Mouse (Mus musculus) forelimb bud, embryonic 11.5 days (tissue): ENCODE measurements at regions not wholly inside any gene's neighbourhood (a gene's known extent, or its start where the extent isn't known, plus 50 kb on each side); places are given as distances from the start of the nearest gene placed in this dataset.

Experiments used
- DNase-seq: peaks from one replicate; pipeline ENCODE4 v3.0.0-alpha.2; 2012; ENCODE audit warnings: low read depth, low spot score

DNA sequence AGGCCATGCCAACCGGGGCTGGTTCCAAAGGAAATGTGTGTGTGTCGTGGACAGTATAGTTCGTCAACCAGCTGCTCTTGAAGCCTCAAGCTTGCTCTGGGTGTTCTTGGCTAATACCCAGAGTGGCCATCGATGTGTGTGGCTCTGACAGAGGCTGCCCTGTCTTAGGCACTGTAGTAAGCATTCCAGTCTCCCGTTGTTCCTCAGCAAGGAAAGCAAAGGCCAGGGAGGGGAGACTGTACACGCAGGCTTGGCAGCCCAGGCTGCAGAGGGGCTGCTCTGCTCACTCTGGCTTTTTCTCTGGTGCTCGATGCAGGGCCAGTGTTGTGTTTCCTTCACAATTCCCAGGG is 106.1 kb upstream of the Unc5b start:
- DNase-seq, result no peak

DNA sequence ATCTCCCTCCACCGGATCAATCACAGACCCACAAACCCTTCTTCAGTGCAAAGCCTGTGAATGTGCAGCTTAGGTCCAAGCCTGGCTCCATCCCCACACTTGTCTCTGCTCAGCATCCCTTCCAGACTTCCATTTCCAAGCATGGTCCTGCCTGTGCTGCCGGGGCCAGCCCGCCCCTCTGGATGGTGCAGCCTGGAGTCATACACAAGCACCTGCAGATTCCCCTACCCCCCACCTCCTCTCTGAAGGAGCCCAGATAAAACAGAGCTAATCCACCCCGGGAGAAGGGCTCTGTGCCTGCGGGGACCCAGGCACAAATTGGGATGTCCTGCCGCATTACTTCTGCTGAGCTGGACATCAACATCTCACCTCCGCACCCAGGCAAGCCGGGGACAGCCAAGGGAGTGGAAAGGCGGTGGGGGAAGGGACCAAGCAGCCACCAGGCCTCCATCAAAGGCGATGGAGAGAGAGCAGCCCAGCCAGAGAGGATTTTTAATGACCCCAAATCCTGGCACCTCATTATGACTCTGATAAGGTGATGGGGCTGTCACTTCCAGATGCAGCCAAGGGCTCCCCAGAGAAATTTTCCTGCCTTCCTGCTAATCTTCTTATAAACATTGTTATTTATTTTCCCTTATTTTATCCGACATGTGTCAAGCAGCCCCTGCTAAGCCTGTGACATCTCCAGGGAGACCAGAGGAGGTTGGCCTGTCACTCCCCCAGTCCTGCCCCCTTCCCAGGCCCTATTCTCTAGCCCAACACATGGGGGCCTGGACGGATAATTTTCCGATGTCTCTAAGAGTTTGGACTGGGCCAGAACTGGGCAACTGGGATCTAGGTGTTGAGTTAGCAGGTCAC is 105.5 kb upstream of the Unc5b start:
- no peak for DNase-seq

DNA sequence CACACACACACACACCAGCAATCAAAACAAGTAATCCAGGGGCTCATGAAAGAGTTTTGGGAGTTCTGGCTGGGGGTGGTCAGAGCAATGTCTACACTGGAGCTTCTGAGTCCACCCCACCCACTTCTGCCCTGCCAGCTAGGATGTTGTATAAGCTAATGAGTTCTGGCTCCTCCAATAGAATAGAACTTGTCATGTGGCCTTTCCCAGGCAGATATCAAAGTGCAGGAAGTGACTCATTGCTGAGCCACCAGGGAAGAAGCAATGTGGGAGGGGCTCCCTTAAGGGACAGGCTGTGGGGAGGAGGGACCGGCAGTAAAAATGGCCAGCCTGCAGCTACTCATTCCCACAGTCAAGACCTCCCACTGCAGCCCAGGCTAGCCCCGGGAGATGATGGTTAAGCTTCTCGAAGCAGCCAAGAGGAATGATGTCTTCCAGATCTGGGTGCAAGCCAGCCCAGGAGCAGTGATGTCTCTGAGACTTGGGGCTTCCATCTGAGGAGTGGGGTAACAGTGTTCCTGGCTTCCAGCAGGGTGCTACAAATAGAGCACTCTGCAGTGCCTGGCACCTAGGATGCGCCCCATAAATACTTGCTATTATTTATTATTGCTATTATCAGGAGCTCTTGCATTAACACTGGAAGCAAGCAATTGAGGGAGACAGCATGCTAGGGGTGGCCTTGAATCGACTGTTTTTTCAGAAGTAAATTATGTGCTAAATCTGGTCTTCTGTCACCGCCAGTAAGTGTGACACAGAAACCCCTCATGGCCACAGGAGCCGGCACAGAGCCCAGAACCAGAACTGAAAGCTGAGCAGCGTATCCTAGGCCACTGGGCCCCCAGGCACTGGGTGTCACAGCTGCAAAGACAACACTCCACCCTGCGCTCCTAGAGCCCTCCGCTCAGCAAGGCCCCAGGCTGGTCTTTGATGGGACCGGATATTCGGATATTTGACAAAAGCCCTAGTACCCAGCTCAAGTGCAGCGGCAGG is 103.2 kb upstream of the Unc5b start:
- DNase-seq, result peak; percentile 35

DNA sequence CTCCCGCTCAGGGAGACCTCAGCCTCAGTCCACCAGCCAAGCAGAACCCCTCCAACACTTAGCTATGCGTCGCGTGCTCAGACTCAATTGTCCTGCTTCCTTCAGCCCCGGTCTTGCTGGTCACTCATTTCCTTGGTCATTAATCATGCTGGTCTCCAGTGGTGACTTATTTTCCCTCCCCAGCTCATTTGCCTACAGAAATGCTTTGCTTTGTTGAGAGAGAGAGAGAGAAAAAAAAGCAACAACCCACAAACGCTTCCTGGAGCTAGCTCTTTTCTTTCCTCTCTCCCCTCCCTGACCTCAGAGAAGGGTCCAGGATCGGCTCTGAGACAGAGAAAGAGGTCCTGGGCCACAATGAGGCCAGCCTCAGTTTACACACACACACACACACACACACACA is 102.5 kb upstream of the Unc5b start:
- no peak for DNase-seq

DNA sequence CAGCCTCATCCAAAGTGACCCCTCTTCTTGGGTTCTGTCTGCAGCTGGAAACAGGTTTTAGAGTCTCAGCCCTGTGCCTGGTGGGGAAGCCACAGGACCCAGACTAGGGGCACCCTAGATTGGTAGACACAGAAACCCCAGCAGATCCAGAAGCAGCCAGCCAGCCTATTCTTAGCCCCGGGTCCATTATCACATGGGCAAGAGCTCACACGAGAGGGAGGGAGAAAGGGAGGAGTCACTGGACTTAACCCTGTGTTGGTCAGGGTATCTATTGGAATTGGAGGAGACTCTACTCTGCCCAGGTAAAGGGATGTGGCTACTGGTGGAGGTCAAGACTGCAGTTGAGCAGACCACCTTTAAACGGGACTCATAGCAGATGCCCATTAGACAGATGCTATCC is 101.5 kb upstream of the Unc5b start:
- no peak for DNase-seq

DNA sequence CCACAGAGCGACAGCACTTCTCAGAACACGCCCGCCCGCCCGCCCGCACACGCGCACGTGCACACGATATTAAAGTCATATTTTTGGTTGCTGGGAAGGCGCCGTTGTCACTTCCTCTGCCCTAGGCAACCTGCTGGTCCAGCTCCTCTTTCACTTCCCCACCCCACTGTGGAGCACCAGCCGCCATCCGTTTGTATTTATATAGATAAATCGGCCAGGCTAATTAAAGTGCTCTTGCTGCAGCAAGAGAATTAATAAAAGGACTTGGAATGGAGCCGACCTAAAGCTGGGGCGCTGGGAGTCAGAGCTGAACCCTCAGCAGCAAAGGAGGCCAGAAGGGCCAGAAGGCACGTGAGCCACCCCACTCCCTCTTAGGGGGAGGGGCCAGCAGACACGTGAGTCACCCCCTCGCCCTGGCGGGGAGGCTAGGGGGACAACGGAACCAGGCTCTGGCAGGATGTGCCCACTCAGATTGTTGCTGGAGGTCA is 100.6 kb upstream of the Unc5b start:
- no peak for DNase-seq

DNA sequence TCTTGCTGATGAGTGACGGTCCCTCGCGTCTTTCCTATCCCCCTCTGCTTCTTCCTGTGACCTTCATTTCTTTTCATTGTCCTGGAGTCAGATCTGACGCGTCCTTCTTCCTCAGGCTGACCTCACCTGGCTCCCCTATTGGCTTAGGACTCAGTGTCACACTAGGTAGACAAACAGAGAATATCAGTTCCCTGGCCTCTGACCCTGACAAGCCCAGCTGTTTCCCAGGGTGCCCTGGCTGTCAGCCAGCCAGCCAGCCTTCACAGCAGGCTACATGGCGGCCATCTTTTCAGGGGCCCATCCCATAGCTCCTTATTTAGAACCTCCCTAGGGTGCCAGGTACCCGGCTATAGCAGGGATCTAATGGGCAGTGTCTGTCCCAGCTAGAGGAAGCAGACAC is 97.3 kb upstream of the Unc5b start:
- DNase-seq, result no peak

DNA sequence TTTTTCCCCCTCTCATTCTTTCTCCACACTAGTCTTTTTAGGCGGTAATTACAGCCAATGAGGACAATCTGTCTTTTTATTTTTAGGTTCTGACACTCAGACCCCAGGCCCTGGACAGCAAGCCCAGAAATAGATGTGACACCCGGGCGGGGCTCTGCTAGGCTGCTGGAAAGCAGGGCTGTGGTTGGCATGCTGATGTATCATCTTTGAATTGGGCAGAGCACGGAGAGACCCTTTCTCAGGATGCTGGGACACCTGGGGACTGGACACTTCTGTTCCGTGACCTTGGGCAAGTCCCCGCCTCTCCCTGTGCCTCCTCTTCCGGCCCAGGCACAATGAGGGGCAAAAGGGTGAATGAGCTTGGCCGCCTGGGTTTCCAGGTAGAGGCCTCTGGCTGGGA is 96.8 kb upstream of the Unc5b start:
- DNase-seq, result no peak

DNA sequence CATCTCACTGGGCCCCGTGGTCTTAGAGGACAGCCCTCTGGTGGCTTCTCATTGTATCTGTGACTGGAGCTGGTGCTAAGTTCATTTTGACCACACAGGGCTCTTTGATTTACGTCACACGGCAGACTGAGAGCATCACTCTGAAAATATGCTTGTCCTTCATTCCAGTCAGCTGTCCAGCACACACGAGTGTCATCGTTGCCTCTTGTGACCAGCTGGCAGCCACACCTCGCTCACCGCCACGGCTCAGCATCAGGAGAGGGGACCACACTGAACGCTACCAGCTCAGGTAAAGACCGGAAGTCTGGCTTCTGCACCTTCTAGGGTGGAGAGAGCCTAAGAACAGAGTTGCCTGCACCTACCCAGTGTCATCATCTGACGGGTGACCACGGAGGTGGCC is 95.3 kb upstream of the Unc5b start:
- DNase-seq, result no peak

DNA sequence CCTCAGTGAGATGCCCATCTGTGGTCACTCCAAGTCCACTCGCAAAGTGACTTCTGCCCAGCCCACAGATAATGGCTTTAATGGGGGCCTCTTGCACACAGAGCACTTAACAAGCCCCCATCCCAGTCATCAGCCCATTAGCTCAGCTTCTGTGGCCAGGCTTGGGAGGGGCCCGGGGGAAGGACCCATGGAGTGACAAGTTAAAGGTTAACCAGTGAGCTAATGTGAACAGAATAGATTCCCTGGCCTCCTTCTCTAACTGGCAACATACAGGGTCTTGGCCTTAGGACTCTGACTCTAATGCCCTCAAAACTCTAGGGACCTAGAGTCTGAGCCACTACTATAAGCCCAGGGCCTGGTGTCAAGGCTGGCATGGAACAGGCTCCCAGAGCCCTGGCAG is 94.3 kb upstream of the Unc5b start:
- no peak for DNase-seq

DNA sequence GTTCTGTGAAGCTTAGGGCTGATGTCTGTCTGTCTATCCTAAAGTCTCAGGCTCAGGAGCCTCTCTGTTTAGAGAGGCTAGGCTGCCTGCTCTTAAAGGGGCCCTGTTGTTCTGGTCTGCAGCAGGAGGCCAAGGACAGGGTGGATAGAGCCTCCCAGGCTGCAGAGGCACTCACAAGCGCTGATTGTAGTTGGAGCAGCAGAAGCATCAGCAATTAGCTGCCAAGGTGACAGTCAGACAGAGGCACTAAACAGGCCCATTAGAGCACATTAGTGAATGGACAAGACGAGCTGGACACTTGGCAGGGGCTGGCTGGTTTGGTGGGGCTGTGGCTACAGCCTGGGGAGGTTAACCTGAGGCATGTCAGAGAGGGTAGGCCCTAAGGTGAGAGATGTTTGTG is 93.8 kb upstream of the Unc5b start:
- DNase-seq, result no peak

DNA sequence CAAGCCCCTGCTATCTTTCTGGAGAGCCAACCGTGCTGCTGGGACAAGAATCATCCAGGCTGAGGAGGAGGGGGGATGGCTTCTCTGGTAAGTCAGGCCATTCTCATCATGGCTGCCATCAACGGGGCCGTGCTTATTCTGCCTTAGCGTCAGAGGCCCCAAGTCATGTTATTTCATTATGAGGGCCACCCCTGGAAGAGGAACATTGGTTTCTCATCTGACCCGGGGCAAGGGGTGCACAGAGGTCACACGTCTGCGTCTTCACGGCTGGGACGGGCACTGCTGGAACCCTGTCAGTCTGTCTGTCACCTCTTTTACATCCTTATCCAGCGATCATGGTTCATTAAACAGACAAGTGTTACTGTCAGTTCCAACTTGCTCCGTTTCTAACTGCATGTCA is 92.4 kb upstream of the Unc5b start:
- no peak for DNase-seq

DNA sequence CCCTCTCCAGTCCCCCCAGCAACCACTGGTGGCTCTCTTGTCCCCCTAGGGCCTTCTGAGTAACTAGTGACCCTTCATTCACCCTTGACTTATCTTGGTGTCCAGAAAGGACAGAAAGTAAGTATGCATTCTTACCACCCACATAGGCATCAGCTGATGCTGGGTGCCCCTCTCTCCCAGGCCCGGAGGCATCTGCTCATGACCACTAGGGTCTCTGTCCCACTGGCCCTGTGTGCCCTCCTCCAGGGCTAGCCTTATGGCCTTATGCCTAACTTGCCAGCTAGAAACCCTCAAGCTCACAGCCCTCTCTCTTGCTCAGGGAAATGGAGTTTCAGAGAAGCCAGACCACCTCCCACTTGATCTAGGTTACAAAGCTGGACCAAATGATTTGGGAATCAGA is 89.2 kb upstream of the Unc5b start:
- no peak for DNase-seq

DNA sequence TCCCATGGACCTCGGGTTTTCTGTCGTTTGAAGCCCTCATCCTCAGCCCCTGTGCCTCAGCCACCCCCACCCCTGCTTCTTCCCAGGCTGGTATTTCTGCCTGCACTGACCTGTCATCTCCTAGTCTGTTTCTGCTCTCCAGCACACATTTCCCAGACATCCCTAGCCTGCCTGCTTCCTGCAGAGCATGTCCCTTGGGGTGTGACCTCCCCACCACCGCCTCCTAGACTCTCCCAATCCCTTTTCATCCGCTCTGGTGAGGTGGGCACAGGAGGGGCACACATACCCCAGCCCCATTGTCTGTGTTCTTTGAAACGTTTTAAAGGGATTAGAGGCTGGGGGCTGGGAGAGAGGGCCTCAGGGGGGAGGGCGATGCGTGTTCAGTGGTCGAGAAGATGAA is 86.6 kb upstream of the Unc5b start:
- DNase-seq, result no peak

DNA sequence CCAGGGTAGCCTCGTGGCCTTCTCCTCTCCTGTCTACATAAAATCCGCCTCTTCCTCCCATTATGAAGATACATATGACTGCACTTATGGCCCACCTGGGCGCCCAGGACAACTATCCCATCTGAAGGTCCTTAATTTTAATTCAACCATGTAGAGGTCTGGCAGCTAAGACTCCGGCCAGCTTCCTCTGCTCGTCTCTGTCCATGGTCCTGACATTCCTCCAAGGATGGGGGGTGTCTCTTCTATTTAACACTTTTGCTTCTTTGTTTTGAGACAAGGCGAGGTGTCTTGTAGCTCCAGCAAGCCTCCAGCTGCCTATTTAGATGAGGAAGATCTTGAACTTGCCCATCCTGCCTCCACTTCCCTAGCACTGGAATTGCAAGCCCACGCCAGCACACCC is 83.0 kb upstream of the Unc5b start:
- peak; percentile 76 for DNase-seq

DNA sequence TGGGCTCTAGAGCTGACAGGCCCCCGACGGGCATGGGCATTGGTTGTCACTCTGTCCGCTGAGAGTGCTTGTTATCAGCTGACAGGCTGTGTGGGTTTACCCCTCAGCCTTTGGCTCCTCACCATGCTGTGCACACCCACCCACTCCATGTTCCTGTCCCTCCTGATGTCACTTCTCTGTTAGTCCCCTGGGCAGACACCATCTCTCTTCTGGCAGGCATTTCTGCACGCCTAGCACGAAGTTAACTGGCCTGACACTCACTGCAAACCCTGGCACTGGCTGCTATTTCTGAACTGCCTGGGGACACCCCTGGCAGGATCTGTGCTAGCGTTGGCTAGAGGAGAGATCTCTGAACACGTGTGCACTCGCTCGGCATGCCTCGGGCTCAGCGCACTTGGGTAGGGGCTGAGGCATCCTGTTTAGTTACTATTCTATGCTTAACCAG is 82.1 kb upstream of the Unc5b start:
- no peak for DNase-seq

DNA sequence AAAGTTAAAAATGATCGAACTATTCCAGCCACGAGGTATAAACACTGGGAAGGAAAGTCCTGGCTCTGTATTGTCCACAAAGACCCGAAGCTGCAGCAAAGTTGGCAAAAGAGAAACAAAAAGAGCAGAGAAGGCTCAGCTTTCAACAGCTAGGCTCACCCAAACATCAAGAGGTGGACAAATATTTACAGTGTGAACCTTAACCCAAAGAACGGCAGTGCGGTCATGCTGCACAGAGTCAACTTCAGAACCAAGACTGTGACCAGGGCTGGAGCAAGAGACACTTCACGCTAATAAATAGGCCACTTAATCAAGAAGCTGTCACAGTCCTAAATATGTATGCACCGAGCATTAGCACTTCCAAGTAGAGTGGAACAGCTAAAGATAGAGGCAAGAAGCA is 73.0 kb upstream of the Unc5b start:
- no peak for DNase-seq

DNA sequence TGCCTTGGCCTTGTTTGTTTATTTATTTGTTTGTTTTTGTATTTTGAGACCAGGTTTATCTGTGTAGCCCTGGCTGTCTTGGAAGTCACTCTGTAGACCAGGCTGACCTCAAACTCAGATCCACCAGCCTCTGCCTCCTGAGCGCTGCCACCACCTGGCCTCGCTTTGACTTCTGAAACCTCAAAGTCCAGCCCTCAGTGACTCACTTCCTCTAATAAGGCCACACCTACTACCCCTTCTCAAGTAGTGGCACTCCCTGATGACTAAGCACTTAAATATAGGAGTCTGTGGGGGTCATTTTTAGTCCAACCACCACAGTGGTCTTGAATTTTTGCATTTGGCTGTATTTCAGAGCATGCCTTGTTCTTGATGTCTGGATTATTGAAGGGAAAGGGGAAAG is 69.6 kb upstream of the Unc5b start:
- DNase-seq, result no peak

DNA sequence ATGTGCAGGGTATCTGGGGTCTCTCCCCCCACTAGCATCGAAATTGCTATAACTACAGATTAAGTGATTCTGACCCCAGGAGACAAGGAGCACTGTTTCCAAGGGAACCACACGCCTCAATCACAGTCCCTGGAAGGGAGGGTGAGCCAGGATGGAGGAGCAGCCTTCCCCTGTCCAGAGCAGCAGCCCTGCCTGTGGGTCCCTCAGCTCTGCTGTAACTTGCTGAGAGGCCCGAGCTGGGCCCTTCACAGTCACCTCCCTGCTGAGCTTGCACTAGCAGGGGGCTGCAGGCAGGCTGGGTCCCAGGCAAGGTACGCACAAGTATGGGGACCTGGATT is 62.4 kb upstream of the Unc5b start:
- no peak for DNase-seq

DNA sequence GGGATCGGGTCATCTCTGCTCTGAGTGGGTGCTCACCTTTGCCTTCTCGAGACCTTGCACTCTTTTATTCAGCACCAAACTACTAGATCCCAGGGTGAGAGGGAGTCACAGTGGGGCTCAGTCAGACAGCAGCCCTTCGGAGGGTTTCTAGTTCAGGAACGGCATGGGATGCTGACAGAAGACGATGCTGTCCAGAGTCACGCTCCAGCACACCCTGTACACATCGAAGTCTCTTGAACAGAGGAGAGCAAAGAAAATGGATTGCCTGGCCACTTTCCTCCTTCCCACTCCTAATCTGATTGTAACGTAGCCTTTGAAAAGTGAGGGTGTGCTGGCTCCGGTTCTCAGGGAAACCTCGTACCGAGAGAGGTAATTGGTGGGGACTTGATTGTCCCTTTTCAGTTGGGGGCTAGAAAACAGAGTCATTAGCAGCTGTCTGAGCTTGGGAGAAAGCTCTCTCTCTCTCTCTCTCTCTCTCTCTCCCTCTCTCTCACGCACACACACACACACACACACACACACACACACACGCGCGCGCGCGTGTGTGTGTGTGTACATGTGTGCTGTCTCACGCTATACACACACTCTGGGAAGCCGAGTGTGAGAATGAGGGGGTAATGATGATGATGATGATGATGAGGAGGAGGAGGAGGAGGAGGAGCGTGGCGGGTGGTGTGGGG is 61.9 kb upstream of the Unc5b start:
- no peak for DNase-seq

DNA sequence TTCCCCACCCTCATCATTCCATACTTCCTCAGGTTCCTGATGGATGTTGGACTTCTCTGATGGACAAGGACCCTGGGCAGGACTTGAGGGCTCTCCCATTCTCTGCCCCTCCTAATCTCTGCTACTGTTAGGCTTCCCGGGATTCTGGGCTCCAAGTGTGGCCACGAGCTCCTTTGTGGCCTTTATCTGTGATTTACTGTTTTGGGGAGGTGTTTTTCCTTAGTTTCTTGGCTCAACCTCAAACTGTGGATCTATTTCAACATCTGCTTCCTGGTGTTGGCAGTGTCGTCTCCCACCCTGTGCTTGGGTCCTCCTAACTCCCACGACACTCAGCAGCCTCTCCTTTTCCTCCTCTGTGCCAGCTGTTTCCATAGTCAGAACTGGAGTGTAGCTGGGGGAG is 61.3 kb upstream of the Unc5b start:
- DNase-seq, result no peak

DNA sequence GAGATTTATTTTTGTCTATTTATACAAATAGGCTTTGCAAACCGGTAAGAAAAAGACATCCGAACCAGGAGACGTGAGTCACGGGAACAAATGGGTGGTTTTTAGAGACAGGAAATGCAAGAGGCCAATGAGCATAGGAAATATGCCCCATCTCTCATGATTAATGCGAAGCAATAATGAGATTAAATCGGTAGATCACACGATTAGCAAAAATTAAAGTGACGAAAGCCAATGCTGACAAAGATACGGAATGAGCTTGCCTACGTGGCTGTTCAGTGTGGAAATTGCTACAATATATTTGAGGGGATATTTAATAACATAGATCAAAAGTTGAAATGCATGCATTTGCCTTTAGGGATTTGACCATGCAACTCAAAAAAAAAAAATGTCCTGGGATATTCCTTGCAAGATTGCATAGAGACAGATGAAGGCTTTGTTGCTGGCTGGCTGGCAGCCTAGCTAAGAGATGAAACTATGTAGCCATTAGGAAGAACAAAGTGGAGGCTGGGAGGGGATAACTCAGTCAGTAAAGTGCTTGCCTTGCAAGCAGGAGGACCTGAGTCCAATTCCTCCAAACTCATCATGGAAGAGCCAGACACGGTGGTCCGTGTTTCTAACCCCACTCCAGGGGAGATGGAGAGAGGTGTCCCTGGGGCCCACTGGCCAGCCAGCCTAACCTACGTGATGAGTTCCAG is 60.2 kb upstream of the Unc5b start:
- DNase-seq, result no peak
